Mouse (Mus musculus): ENCODE data around the gene D230025D16Rik.
"Not testable (repeated sequence)": the region's sequence is repeated elsewhere in the genome, so short reads cannot be mapped to it uniquely, and the experiment has no call there.

Gene D230025D16Rik

DNA sequence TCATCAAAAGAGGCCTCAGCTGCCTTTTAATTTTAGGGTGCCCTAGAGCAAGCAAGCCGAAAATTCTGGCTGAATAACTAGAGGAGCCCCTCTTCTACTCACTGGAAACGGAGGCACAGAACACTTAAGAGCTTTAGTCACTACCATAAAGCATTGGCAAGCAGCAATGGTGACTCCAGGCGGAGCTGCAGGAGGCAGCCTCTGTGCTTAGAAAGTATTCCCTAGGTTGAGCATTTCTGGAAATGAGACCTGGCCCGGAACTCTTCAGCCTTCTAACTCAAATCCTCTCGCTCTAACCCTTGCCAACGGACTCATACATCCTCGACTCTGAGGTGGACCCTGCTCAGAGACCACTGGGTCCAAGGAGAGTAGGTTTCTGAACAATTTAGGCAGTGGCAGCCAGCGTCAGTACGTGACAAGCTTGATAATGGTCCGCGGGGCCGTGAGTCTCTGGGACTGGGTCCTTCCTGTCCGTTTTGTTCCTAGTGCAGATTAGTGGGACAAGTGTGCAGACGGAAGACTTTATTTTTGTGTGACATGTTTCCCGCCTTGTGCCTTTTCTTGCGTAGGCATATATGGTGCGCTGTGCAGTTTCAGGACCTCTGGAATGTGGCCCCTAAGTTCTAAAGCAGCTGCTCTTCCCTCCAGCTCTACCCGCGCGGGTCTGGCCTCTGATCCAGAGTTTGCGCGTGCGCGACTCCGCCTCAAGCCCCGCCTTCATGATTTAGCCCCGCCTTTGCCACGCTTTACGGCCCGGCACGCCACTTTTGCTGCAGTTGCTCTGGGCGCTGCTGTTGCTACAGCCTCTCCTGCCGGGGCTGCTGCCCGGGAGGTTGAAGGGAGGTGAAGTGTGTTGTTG, at the start of gene D230025D16Rik:
D230025D16Rik (plus strand) TSS at position 733 of the 859 bp plus-strand sequence.
- DNase-seq (ENCODE audit: low read depth, low spot score): peak; percentile 97

DNA sequence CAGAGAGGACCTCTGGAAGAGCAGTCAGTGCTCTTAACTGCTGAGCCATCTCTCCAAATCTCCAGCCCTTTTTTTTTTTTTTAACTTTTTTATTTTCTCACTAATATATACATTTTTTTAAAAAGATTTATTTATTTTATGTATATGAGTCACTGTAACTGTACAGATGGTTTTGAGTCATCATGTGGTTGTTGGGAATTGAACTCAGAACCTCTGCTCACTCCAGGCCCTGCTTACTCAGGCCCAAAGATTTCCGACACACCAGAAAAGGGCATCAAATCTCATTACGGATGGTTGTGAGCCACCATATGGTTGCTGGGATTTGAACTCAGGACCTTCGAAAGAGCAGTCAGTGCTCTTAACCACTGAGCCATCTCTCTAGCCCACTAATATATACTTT, 49.7 kb upstream of the D230025D16Rik start:
- DNase-seq (ENCODE audit: low read depth, low spot score): not testable (repeated sequence)

DNA sequence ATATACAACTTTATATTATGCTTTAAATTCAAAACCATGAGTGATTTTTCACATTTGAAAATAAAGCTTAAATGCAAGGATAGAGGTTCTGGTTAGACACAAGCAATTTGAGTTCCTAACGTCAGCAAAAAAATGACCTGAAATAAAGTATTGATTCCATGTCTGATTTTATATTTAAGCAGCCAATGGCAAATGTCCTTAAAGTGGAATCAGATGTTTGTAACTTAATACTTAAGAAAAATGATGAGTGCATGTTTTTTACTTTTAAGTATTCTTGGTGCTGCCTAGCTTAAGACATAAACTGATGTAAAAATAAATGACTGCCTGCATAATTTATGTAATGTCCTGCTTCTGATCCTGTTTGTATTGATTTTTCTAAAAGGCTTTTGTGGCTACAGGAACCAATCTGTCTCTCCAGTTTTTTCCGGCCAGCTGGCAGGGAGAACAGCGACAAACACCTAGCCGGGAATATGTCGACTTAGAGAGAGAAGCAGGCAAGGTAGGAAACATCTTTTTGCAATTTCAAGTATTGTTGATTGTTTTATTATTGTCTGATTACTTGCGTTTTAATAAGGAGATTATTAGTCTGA, 46.6 kb upstream of the D230025D16Rik start:
- DNase-seq (ENCODE audit: low read depth, low spot score): no peak

DNA sequence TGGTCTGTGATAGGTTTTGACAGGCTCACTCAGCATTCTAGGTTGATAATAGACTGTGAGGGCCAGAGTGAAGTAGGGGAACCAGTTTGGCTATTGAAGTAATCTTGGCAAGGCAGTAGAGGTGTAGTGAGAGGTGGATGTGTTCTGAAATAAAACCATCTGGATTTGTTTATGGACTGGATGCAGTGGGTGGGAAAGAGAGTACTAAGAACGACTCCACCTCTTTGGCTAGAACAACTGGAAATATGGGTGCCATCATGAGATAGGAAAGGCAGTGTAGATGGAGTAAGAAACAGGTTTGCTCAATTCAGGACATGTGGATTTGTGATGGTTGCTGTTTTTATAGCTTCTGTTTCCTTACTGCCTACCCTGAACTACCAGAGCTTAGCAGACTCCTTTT, 42.7 kb upstream of the D230025D16Rik start:
- no peak for DNase-seq (ENCODE audit: low read depth, low spot score)

- no peak for DNase-seq (ENCODE audit: low read depth, low spot score)
Observed at GRCm38 (mm10) chr8:105186467-105187005, 38.4 kb upstream of the D230025D16Rik start.

DNA sequence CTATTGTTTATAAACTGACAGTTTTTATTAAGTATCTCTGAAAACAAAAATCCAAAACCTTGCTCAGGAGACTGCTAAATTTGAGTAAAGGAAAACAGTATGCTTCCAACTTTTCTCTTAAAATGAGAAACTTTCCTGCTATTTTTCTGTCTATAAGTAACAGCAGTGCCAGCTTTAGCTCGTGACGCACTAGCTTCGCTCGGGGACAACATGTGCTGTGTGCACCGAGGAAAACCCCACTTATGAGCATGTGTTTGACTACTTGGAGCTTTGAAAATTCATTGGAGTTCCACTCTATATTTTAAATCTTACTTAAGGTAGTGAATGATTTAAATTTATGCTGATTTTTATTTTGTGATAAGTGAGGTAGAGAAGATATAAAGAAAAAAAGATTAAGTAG, 32.8 kb upstream of the D230025D16Rik start:
- no peak for DNase-seq (ENCODE audit: low read depth, low spot score)

DNA sequence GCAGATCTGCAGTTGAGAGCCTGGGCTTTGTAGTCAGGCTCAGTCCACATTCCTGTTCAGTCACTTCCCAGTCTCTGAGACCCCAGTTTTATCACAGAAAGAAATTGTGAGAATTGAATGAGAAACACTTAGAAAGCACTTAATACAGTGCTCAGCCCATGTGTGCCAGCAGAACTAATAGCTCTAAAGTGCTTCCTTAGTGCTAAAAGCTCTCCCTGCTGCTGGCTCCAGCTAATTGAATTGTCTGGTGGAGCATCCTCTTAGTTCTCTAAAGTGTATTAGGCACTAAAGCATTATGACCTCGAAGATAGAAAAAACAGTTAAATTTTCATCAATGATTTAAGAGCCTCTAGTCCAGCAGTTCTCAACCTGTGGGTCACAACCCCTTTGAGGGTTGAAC, 19.2 kb upstream of the D230025D16Rik start:
- DNase-seq (ENCODE audit: low read depth, low spot score): no peak

DNA sequence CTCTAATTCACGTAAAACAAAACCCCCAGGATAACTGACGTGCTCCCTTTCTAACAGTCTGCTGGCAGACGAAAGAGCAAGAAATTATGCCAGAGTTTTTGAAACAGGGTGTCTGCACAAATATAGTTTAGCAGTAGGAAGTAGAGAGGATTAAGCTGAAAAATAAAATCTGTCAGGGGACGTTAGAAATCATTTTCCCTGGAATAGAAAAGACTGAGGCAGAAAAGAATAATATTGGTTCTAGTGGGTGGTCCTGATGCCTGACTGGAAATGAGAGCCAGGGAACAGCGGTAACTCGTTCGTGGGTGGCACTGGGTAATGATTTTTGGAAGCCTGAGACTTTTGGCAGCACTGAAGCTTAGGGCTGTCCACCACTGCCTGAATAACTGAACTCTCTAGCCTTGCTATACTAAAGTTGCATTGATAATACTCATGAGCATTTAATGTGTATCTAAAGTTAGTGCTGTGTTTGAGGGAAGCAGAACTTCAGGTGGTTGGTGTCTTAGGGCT, 18.1 kb upstream of the D230025D16Rik start:
- DNase-seq (ENCODE audit: low read depth, low spot score): no peak

DNA sequence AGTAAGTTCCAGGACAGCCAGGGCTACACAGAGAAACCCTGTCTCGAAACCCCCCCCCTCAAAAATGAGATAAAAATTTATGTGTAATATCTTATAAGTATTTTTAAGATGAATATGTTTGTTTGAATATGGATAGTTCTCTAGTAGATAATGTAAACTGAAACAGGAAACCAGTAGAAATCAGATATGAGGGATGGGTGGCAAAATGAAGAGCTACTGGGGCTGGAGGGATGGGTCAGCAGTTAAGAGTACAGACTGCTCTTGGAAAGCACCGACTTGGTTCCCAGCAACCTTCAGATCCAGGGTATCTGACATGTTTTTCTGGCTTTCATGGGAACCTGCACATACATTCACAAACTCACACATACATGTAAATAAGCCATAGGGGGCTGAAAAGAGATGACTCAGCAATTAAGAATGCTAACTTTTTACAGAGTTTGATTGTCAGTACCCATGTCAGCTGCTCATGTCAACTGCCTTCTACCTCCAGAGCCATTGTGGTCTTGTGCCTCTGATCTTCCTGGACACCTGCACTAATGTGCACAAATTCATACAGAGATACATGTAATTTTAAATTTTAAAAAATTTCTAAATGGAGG, 17.2 kb upstream of the D230025D16Rik start:
- DNase-seq (ENCODE audit: low read depth, low spot score): no peak

GRCm38 (mm10) chr8:105209153-105210110, 15.5 kb upstream of the D230025D16Rik start:
- no peak for DNase-seq (ENCODE audit: low read depth, low spot score)

GRCm38 (mm10) chr8:105214104-105214503, 10.8 kb upstream of the D230025D16Rik start:
- DNase-seq (ENCODE audit: low read depth, low spot score): peak; percentile 8

- DNase-seq (ENCODE audit: low read depth, low spot score): peak; percentile 76
Observed at GRCm38 (mm10) chr8:105217926-105218522, 6.9 kb upstream of the D230025D16Rik start.

DNA sequence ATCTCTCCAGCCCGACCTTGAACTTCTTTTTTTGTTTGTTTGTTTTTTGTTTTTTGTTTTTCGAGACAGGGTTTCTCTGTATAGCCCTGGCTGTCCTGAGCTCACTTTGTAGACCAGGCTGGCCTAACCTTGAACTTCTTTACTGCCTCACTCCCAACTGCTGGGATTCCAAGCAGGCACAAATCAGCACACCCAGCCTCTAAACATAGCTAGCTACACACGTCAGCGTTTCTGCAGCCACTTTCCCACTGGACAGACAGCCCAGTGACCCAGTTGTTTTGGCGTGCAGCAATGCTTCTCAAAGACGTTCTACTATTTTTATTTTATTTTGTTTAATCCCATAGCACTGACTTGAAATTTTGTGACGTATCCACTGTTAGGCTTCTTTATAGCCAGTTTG, 1.1 kb upstream of the D230025D16Rik start:
- DNase-seq (ENCODE audit: low read depth, low spot score): no peak

GRCm38 (mm10) chr8:105225272-105225593, 288 bp downstream of the D230025D16Rik start:
- DNase-seq (ENCODE audit: low read depth, low spot score): no peak

- DNase-seq (ENCODE audit: low read depth, low spot score): no peak
Observed at GRCm38 (mm10) chr8:105225917-105226316, 972 bp downstream of the D230025D16Rik start.

DNA sequence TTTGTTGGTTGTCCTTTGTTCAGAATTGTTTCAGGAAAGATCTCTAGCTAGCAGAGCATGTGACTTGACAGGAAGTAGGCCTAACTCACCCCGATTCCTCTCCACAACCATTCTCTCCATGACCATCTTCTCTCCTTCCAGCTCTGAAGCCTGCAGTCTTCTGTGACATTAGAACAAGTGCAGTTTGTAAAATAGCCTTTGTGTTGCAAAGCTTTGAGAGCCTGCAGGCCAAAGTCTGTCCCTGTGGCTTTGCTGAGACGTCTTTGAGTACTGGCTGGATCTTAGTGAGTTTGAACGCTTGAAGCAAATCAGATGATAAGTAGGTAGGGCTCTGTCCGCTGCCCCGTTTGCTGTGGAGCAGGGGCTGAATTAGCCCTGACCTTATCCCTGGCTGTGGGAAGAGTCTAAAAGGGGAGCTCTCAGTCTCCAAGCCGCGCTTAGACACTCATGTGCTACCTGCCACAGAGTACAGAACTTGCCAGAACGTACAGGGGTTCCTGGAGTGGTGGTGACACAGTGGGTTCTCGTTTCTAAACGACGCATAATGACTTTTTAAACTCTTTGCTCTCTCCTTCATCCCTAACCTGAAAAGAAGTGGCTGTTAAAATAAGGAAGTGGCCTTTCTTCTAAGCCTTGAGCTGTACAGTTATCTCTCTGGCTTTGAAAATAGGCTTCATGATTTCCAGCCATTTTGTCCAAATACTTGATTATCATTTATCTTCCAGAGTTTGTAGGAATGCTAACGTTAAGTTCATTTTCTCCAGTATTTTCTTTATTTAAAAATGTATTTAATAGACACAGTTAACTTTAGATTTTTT, 6.8 kb downstream of the D230025D16Rik start:
- no peak for DNase-seq (ENCODE audit: low read depth, low spot score)

DNA sequence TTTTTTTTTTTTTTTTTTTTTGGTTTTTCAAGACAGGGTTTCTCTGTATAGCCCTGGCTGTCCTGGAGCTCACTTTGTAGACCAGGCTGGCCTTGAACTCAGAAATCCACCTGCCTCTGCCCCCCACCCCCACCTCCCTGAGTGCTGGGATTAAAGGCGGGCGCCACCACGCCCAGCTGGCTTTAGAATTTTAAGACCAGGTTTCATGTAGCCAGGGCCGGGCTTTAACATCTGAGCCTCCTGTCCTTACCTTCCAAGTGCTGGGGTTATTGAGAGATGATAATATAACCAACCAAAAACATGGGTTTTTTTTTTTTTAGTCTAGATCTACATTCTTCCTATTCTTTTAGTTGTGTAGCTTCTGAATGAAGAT, 7.4 kb downstream of the D230025D16Rik start:
- DNase-seq (ENCODE audit: low read depth, low spot score): not testable (repeated sequence)

DNA sequence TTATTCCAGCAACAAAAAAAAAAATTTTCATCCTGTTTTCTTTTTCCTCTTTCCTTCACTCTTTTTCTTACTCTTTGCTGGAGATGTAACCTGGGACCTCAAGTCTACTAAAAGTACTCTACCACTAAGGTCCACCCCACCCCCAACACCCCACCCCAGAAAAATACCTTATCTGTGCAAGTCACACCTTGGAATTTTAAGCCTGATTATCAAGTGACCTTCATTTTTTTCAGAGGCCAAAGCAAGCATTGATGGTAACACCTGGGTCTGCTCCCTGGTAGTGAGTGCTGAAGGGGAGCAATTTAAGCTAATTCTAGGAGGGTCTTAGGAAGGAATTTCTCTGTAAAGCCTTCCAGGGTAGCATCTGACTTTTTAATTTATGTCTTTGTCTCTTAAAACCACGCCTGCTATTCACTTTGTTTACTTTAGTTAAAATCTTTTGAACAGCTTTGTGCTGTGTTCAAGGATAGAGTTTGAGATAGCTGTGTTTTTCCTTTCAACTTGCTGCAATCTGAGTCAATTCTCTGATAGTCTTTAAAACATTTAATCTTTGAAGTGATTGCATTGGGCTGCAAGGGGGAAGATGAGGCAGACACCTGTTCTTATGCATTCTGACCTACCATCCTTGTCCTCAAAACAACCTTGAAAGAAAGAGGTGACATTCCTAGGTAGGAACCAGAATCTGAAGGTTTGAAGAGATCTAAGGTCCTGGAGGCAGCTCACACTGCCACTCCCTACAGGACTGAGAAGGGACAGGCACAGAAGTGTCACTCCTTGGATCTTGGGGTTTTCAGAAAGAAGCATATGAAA, 8.4 kb downstream of the D230025D16Rik start:
- no peak for DNase-seq (ENCODE audit: low read depth, low spot score)

DNA sequence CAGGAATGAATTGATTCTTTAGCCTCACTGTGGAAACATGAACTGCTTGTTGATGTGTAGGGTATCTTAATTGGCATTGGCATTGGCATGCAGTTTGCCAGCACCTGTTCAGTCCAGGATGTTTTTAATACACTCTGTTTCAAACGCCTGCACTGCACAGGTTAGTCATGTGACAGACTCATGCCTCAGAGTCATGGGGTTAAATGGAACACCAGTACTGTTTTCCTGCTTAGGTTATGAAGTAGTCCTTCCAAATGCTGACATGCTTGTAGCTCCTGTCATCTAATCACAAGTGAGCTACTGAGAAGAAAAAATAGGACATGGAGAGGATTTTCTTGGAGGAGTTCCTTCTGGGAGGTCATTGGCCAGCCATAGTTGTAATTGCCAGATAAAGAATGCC, 10.3 kb downstream of the D230025D16Rik start:
- no peak for DNase-seq (ENCODE audit: low read depth, low spot score)

Data from CD4-positive, CD25-positive, alpha-beta regulatory T cell, adult 2 months (primary cell).